Mouse (Mus musculus) liver, embryonic 14.5 days (tissue): Measurements from ENCODE around the gene Pigf. TPM values are rescaled to one million over a fixed set of nuclear protein-coding genes. Genes with fewer than 3 reads are reported as not detected.

Experiments used
- ATAC-seq: fragments of 200-750 bp; cut with Nextera tagmentation; 2 replicates; pipeline ENCODE4 v1.8.0; 2017; ENCODE audit warnings: moderate number of reproducible peaks, mild to moderate bottlenecking, moderate library complexity; ENCODE audit not compliant: insufficient read depth
- DNase-seq, 3 experiments: peaks; one replicate each; pipeline ENCODE4 v3.0.0-alpha.2; 2012 to 2013; ENCODE audit warnings: low read depth in 3 of 3, low spot score in 3 of 3
- H3K27ac ChIP-seq: fragments of 300-500 bp; sonication (generic); 2 replicates; pipeline ENCODE4 v1.5.1; 2014; ENCODE audit warnings: moderate library complexity, mild to moderate bottlenecking, control low read depth, inconsistent platforms
- H3K27me3 ChIP-seq: fragments of 300-500 bp; sonication (generic); 2 replicates; pipeline ENCODE4 v1.6.1; 2014; ENCODE audit warnings: mild to moderate bottlenecking, low read length, moderate library complexity; ENCODE audit not compliant: control insufficient read depth, insufficient read depth
- H3K36me3 ChIP-seq: fragments of 300-500 bp; sonication (generic); replicated peaks from 2 replicates; pipeline ENCODE4 v1.6.1; 2014; ENCODE audit warnings: low read depth; ENCODE audit not compliant: control insufficient read depth, insufficient read depth
- H3K4me1 ChIP-seq, 2 experiments: fragments of 200-500 bp in 1 of 2; fragments of 300-500 bp in 1 of 2; sonication (generic) in 1 of 2; replicated peaks; 2 replicates each; pipeline ENCODE4 v1.6.1; 2012 to 2014; ENCODE audit warnings: antibody characterized with exemption in 1 of 2, inconsistent platforms in 1 of 2, low read length in 1 of 2; ENCODE audit not compliant: control insufficient read depth in 2 of 2, insufficient read depth in 2 of 2
- H3K4me2 ChIP-seq: fragments of 300-500 bp; sonication (generic); 2 replicates; pipeline ENCODE4 v1.6.1; 2014; ENCODE audit warnings: low read depth, mild to moderate bottlenecking, control low read depth, moderate library complexity
- H3K4me3 ChIP-seq, 2 experiments: fragments of 200-500 bp in 1 of 2; fragments of 300-500 bp in 1 of 2; sonication (generic) in 1 of 2; 2 replicates each; pipeline ENCODE4 v1.5.1; 2012 to 2014; ENCODE audit warnings: low read depth in 2 of 2, low read length in 2 of 2, mild to moderate bottlenecking in 2 of 2, control low read depth in 1 of 2, inconsistent platforms in 1 of 2, moderate library complexity in 1 of 2; ENCODE audit not compliant: insufficient read depth in 1 of 2
- H3K9ac ChIP-seq: fragments of 300-500 bp; sonication (generic); replicated peaks from 2 replicates; pipeline ENCODE4 v1.6.1; 2014; ENCODE audit warnings: mild to moderate bottlenecking, control low read depth, moderate library complexity
- H3K9me3 ChIP-seq: fragments of 300-500 bp; sonication (generic); 2 replicates; pipeline ENCODE4 v1.6.1; 2016; ENCODE audit warnings: low read length, mixed read lengths; ENCODE audit not compliant: control insufficient read depth
- CTCF ChIP-seq: IDR thresholded peaks from 2 replicates; pipeline ENCODE4 v1.5.1; 2016; ENCODE audit warnings: antibody characterized with exemption, low read depth, control low read depth
- EP300 ChIP-seq: IDR thresholded peaks from 2 replicates; pipeline ENCODE4 v1.6.1; 2016; ENCODE audit warnings: antibody characterized with exemption, low read depth
- WGBS: fragments of 180-500 bp; shearing (Covaris S2); extraction: QIAGEN DNeasy Blood & Tissue Kit; methylation state at CpG from one replicate; pipeline ENCODE4 v1.1.7; 2014; ENCODE audit not compliant: insufficient replicate concordance; 5-methylcytosine and 5-hydroxymethylcytosine counted together
- polyA plus RNA-seq, 2 experiments: library from polyadenylated mRNA; depleted of rRNA in 1 of 2; stranded (reverse) in 1 of 2; unstranded in 1 of 2; fragments of >200 nt; fragmentation: Nextera tagmentation in 1 of 2; extraction: Ambion mirVana in 1 of 2; gene quantifications; 2 replicates each; pipeline versions ENCODE4 v1.2.1 to v1.2.3; 2012 to 2014

Pigf gene
- polyA plus RNA-seq, 2 experiments, result 8.7 to 14.6 TPM

- Histone ChIP-seq H3K4me3 (no peak overlapping the region), H3K9me3 (no peaks in the 10 kb centered on the region), H3K4me1 (no peaks in the 10 kb centered on the region; a peak in 1 of 4 replicates), H3K9ac (no peak overlapping the region), H3K4me2 (no peak overlapping the region), H3K27me3 (no peaks in the 10 kb centered on the region), H3K36me3 (no peaks in the 10 kb centered on the region), H3K27ac (no peak overlapping the region)
- DNase-seq (no peak), ATAC-seq (no peak)
- TF ChIP-seq EP300 (no peak), CTCF (no peak)
- WGBS, result 59% methylated on average over 5 of the region's 5 CpGs
These were observed 37.0 kb downstream of the Pigf start for GRCm38 (mm10) chr17:86988161-86988560.

- no peak overlapping the region for H3K4me3 ChIP-seq
- no peaks in the 10 kb centered on the region for H3K9me3 ChIP-seq
- no peaks in the 10 kb centered on the region for H3K27me3 ChIP-seq
- H3K27ac ChIP-seq, result no peak overlapping the region
- TF ChIP-seq EP300 (no peak), CTCF (no peak)
- no peak overlapping the region for H3K9ac ChIP-seq
- no peaks in the 10 kb centered on the region for H3K36me3 ChIP-seq
- 60% methylated on average over 17 of the region's 17 CpGs for WGBS
- no peak for ATAC-seq
- no peak overlapping the region for H3K4me2 ChIP-seq
- no peak for DNase-seq
- H3K4me1 ChIP-seq, result no peaks in the 10 kb centered on the region; a peak in 1 of 4 replicates
These were observed 38.6 kb downstream of the Pigf start for GRCm38 (mm10) chr17:86986449-86987138.

GRCm38 (mm10) chr17:86982497-86982896 is 42.7 kb downstream of the Pigf start:
- no peak overlapping the region for H3K27ac ChIP-seq
- no peaks in the 10 kb centered on the region for H3K36me3 ChIP-seq
- ATAC-seq, result no peak
- H3K9me3 ChIP-seq, result no peaks in the 10 kb centered on the region
- no peaks in the 10 kb centered on the region for H3K4me1 ChIP-seq
- WGBS, result 67% methylated on average over 9 of the region's 9 CpGs
- H3K4me2 ChIP-seq, result no peak overlapping the region
- no peak for TF ChIP-seq EP300
- TF ChIP-seq CTCF, result no peak
- H3K4me3 ChIP-seq, result no peak overlapping the region
- no peak overlapping the region for H3K9ac ChIP-seq
- DNase-seq, result no peak
- H3K27me3 ChIP-seq, result no peaks in the 10 kb centered on the region

GRCm38 (mm10) chr17:86981701-86982100 is 43.5 kb downstream of the Pigf start:
- no peak overlapping the region for H3K4me2 ChIP-seq
- no peak overlapping the region for H3K4me3 ChIP-seq
- H3K9me3 ChIP-seq, result no peaks in the 10 kb centered on the region
- H3K9ac ChIP-seq, result no peak overlapping the region
- H3K27ac ChIP-seq, result no peak overlapping the region
- ATAC-seq (no peak), DNase-seq (no peak)
- WGBS, result 82% methylated on average over 2 of the region's 2 CpGs
- H3K36me3 ChIP-seq, result no peaks in the 10 kb centered on the region
- no peaks in the 10 kb centered on the region for H3K27me3 ChIP-seq
- TF ChIP-seq CTCF, result no peak; the same call in 1 of the 2 replicates
- no peak for TF ChIP-seq EP300
- no peaks in the 10 kb centered on the region for H3K4me1 ChIP-seq

- Histone ChIP-seq H3K27me3 (no peaks in the 10 kb centered on the region), H3K4me2 (no peak overlapping the region), H3K4me3 (no peak overlapping the region), H3K27ac (no peak overlapping the region), H3K36me3 (no peaks in the 10 kb centered on the region), H3K9ac (no peak overlapping the region), H3K4me1 (no peaks in the 10 kb centered on the region), H3K9me3 (no peaks in the 10 kb centered on the region)
- 81% methylated on average over 1 of the region's 1 CpGs for WGBS
- DNase-seq, result no peak
- no peak for ATAC-seq
- TF ChIP-seq CTCF, result no peak
- TF ChIP-seq EP300, result no peak
These were observed 44.0 kb downstream of the Pigf start for GRCm38 (mm10) chr17:86981205-86981604.
